In genomic region chr16:64285306-64285705, GRCm38 (mm10) we compare ENCODE assay signal across 32 mouse cellular contexts.
"Had no signal": no experiment of that assay in that cellular context is flagged by ENCODE, and none has a peak within 500 bp of the region (broad histone marks: within the 10 kb centered on the region; RNA-seq: fewer than 3 reads in every experiment).

No protein-coding gene starts in this region.

- ATAC-seq: hindbrain, embryonic 16.5 days; hindbrain, postnatal 0 days; inflammation-experienced regulatory T-cells, adult 6 months had no signal

- H3K9ac ChIP-seq: heart, embryonic 12.5 days; heart, embryonic 13.5 days; heart, embryonic 15.5 days; hindbrain, embryonic 12.5 days; hindbrain, embryonic 13.5 days; hindbrain, embryonic 14.5 days; hindbrain, embryonic 15.5 days; kidney, embryonic 15.5 days had no signal

- H3K9me3 ChIP-seq: heart, embryonic 10.5 days; heart, embryonic 12.5 days; heart, embryonic 13.5 days; heart, embryonic 15.5 days; hindbrain, embryonic 10.5 days; hindbrain, embryonic 12.5 days; hindbrain, embryonic 13.5 days; hindbrain, embryonic 15.5 days; kidney, embryonic 15.5 days had no signal

- DNase-seq: heart, postnatal 10 days; heart, postnatal 14 days; heart, postnatal 36 days; heart, postnatal 4 days; kidney, adult 18-20 months; kidney, adult 2 months; kidney, adult 8-10 months; kidney, adult 9 months; kidney, postnatal 10 days; kidney, postnatal 14 days; kidney, postnatal 25 days; kidney, postnatal 36 days; kidney, postnatal 4 days; layer of hippocampus, adult 9-11 months; layer of hippocampus, postnatal 36 days had no signal

- H3K4me2 ChIP-seq: heart, embryonic 11.5 days; heart, embryonic 12.5 days; heart, embryonic 13.5 days; heart, embryonic 15.5 days; hindbrain, embryonic 12.5 days; hindbrain, embryonic 13.5 days; hindbrain, embryonic 14.5 days; hindbrain, embryonic 15.5 days; kidney, embryonic 15.5 days had no signal

- H3K27ac ChIP-seq: heart, embryonic 10.5 days; heart, embryonic 13.5 days; heart, embryonic 15.5 days; hindbrain, embryonic 10.5 days; hindbrain, embryonic 12.5 days; hindbrain, embryonic 13.5 days; hindbrain, embryonic 14.5 days; hindbrain, embryonic 15.5 days; hindbrain, postnatal 0 days; kidney, embryonic 15.5 days; kidney, postnatal 0 days; layer of hippocampus, adult 2 months; left cerebral cortex, adult 2 months had no signal

- H3K36me3 ChIP-seq: heart, embryonic 10.5 days; heart, embryonic 12.5 days; heart, embryonic 13.5 days; heart, embryonic 15.5 days; hindbrain, embryonic 10.5 days; hindbrain, embryonic 12.5 days; hindbrain, embryonic 13.5 days; hindbrain, embryonic 15.5 days; kidney, embryonic 15.5 days had no signal

- H3K4me3 ChIP-seq: heart, embryonic 10.5 days; heart, embryonic 12.5 days; heart, embryonic 13.5 days; heart, embryonic 15.5 days; hindbrain, embryonic 10.5 days; hindbrain, embryonic 12.5 days; hindbrain, embryonic 13.5 days; hindbrain, embryonic 15.5 days; kidney, embryonic 15.5 days; layer of hippocampus, adult 2 months; left cerebral cortex, adult 2 months had no signal

- H3K27me3 ChIP-seq: heart, embryonic 12.5 days; heart, embryonic 13.5 days; heart, embryonic 15.5 days; hindbrain, embryonic 12.5 days; hindbrain, embryonic 13.5 days; hindbrain, embryonic 15.5 days; kidney, embryonic 15.5 days had no signal

- H3K4me1 ChIP-seq: heart, embryonic 10.5 days; heart, embryonic 12.5 days; heart, embryonic 13.5 days; heart, embryonic 15.5 days; hindbrain, embryonic 10.5 days; hindbrain, embryonic 12.5 days; hindbrain, embryonic 13.5 days; hindbrain, embryonic 15.5 days; kidney, embryonic 15.5 days had no signal
